Mouse (Mus musculus) ovary, adult 10 weeks (tissue): ENCODE measurements around the gene Gm35315. TPM values are rescaled to one million over a fixed set of nuclear protein-coding genes. Genes with fewer than 3 reads are reported as not detected.

Experiments
- polyA plus RNA-seq: library from polyadenylated mRNA; stranded (reverse); fragments of 350-450 nt; fragmentation: Illumina TruSeq; extraction: RNeasy Lipid Tissue Mini Kit (QIAGEN cat#74804); gene quantifications from one replicate; pipeline ENCODE4 v1.2.3, GENCODE M21; 2014

Gm35315 gene
- polyA plus RNA-seq, result 6.4 TPM

DNA sequence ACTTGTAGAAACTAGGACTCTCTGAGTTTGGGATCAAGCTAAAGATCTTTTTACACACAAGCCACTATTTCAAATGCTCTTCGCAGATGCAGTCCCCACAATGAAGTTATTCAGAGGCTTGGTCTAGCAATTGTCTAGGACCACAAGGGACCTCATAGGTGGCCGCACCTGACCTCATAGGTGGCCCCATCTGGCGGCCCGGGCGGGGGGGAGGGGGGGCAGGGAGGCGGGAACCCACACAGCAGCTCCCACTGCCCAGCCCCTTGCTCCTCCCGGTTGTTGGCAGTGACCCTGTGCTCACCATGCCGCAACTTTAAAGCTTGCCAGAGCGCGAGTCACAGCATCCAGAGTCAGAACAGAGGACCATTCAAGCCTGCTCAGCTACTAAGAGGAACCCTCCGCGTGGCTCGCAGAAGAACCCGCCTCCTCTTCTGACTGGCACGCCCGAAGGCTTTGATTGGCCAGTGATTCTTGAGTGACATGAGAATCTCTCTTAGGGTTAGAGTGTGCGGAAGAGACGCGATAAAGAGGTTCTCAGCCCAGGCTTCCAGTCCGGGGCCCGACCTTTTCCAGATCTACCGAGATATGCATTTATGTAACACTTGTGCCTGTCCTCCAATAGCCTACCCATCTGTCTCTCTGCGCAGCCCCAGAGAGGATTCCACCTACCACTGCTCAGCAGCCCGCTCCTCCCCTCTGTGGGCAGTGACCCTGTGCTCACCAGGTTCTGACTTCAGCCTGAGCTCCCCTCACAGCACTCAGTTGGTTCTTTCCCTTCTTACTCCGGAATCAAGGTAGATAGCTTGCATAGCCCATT lies at the start of gene Gm35315:
Gene Gm35315, minus strand, starts transcription at position 391 of the 817 bp plus-strand sequence.

DNA sequence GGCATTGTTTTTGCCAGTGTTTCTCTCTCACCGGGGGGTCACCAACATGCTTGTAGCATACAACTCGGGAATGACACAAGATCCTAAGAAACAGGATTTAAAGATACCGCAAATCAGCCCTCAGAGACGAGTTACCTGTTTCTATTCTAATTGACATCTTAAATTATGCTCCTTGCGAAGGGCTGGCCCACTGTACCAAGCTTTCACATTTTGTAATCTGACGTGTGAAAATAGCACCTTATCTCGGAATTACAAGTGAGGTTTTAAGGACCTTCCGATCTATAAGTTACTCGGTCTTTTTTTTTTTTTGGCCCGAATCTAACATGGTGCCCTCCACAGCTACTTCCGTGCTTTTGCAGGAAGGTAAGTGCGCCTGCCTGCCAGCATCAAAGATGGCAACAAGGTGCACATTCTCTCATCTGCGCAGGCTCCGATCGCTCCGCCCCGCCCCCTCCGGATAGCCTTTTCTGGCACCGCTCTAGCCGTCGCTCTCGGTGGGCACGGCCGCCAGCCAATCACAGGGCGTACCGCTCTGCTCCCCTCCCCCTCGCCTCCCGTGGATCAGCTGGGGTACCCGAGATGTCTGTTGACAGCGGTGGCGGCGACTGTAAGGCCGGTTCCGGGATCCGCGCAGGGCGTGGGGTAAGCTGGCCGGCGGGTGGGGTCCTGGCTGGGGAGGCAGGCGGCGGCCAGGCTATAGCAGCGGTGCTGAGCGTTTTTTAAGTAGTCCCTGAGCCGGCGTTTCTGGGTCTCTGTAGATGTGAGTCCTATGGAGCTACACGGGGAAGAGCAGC lies 41.3 kb upstream of the Gm35315 start, which contains the start of gene Chfr:
Gene Chfr, plus strand, starts transcription at position 550 of the 794 bp plus-strand sequence.

DNA sequence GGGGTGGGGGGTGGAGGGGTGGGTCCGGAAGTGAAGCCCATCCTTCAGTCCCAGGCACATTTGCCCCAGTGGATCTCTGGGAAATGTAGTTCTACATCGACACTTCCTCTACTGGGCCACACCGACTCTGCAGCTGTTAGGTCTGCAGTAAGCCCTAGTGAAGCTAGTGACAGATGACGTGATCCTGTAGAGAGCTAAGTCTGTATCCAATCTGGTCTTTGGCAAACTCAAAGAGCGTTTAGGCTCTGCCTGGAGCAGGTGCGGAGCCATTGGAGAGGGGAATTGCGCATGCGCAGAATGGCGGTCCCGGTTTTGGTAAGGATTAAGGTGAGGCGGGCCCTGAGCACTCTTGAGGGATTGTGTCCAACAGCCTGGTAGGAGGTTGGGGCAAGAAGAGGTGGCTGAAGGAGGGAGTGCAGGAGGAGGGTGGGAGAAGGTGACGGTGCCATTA lies 15.8 kb upstream of the Gm35315 start, which contains the start of gene Zfp605:
Gene Zfp605, plus strand, starts transcription at position 102 of the 451 bp plus-strand sequence.

DNA sequence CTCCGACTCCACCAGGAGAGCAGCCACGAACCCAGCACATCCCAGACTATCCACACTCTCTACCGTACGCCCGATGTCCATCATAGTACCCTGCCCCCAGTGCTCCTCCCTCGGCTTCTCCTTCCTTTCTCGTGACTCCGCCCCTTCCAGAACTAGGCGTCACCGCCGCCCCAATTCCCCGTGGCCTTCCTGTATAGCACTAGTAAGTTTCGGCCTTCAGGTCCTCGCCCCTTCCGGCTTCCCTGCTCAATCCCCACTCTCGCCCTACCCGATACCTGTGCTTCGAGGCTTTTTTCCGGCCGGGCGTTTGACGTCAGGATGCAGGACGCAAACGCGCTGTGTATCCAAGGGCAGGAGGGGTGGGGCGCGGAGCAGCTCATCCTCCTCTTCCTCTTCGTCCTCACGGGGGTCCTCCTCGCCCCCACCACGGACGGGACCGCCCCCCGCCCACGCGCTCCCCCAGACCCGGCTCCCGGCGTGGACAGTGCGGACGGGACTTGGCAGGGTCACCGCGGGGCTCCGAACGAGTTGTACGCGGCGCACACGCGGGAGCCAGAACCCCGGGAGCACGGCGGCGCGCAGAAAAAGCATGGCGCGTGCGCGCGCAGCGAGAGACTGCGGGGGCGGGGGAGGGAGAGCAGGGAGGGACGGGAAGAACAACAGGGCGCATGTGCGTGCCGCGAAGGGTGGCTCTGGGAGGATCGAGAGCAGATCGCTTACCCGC lies 13.5 kb upstream of the Gm35315 start, which contains the start of gene Gtpbp6:
Gene Gtpbp6, minus strand, starts transcription at position 617 of the 724 bp plus-strand sequence.

DNA sequence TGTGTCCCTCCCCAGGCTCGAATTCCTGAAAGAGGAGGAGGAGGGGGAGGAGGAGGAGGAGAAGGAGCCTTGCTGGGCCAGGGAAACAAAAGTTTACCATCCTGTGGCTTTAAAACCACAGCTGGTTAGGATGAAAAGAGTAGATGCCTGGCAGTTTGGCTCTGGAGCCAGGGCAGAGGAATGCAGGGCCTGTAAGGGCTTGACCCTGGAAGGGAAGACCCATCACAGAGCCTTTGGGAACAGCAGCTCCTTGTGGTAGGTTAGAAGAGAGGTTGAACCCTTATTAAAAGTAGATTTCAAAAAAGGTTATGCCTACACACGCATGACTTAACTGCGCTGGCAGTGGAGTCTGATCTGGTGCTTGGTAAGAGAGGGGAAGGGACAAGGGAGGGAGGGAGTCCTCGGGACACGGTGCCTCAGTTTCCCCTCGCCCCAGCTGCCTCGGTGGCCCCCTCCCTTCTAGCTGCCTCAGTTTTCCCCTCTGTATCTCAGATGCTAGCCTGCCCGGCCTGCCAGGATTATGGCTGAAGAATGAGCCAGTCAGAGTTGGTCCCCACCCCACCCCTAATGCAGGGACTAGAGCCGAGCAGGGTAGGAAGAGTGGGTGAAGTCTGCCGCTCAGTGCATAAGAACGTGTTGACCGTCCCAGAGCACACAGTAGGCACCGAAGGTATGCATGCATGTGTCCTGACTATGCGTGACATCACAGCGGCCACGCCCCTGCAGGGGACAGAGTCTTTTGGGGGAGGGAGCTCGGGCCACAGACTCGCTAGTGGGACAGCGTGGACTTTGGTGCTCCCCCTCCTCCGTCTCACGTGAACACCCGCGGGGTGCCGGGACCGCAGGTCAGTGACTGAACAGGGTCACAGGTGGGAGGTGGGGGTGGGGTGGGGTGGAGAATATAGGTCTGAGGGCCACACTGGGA lies 5.7 kb upstream of the Gm35315 start, which contains the start of gene Plcxd1:
Gene Plcxd1, plus strand, starts transcription at position 314 of the 925 bp plus-strand sequence.

DNA sequence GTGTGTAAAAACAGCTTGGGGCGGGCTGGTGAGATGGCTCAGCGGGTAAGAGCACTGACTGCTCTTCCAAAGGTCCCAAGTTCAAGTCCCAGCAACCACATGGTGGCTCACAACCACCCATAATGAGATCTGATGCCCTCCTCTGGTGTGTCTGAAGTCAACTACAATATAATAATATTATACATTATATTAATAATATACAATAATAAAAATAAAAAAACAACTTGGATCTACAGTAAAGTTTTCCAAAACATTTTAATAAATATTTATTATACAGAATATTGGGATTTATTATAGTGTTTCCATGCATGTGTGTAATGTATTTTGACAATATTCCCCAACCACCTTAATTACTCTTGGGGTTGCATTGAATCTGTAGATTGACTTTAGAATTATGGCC lies 21.8 kb downstream of the Gm35315 start, which contains the start of gene Gm17655:
Gene Gm17655, minus strand, starts transcription at position 101 of the 400 bp plus-strand sequence.

Other genes with a start within 250 kb of the Gm35315 start
- 93.5 TPM for gene Gm15446, start 171.0 kb downstream of the Gm35315 start, polyA plus RNA-seq
- gene Zfp932, start 97.9 kb downstream of the Gm35315 start, polyA plus RNA-seq, result 107 TPM
- 13.2 TPM for gene Gm17655, start 21.9 kb downstream of the Gm35315 start, polyA plus RNA-seq
- gene Plcxd1, start 5.5 kb upstream of the Gm35315 start, polyA plus RNA-seq, result not detected
- gene Gtpbp6, start 13.8 kb upstream of the Gm35315 start, polyA plus RNA-seq, result not detected
- gene Zfp605, start 15.7 kb upstream of the Gm35315 start, polyA plus RNA-seq, result 22.9 TPM
- 16.5 TPM for gene Chfr, start 41.4 kb upstream of the Gm35315 start, polyA plus RNA-seq
- 25.1 TPM for gene Golga3, start 82.3 kb upstream of the Gm35315 start, polyA plus RNA-seq
- gene Ankle2, start 136.6 kb upstream of the Gm35315 start, polyA plus RNA-seq, result 64.0 TPM
- 43.2 TPM for gene Pgam5, start 175.5 kb upstream of the Gm35315 start, polyA plus RNA-seq
- 4.5 TPM for gene Pxmp2, start 191.8 kb upstream of the Gm35315 start, polyA plus RNA-seq
- 16.1 TPM for gene Pole, start 191.9 kb upstream of the Gm35315 start, polyA plus RNA-seq
- gene P2rx2, start 248.8 kb upstream of the Gm35315 start, polyA plus RNA-seq, result not detected